Mouse (Mus musculus): Measurements from ENCODE around the gene Slc9a7. TPM values are rescaled to one million over a fixed set of nuclear protein-coding genes. Genes with fewer than 3 reads are reported as not detected.

Gene Slc9a7
- polyA plus RNA-seq, 1 experiment from 2014 or later = 3.4 TPM

Other genes with a start within 250 kb of the Slc9a7 start
- gene Chst7, start 232.2 kb downstream of the Slc9a7 start, polyA plus RNA-seq (2014; fragmentation: Nextera tagmentation; extraction: Ambion mirVana) = 3.3 and 3.5 TPM in 2 replicates
- gene Rp2, start 72.7 kb upstream of the Slc9a7 start, polyA plus RNA-seq (2014; fragmentation: Nextera tagmentation; extraction: Ambion mirVana) = 18.3 and 19.3 TPM in 2 replicates
- 8.4 and 9.5 TPM in 2 replicates for gene Jade3, start 133.9 kb upstream of the Slc9a7 start, polyA plus RNA-seq (2014; fragmentation: Nextera tagmentation; extraction: Ambion mirVana)

Measured in neural tube, embryonic 11.5 days (tissue).